Mouse (Mus musculus): ENCODE results near the gene Vps45.

- TF ChIP-seq CTCF (IDR thresholded peaks at IDR 0.05; ENCODE audit: borderline replicate concordance, control insufficient read depth, extremely low read depth, insufficient read depth, low read length, poor library complexity) = no peak
- no peak for TF ChIP-seq POLR2A (IDR thresholded peaks at IDR 0.05; ENCODE audit: control insufficient read depth, extremely low read depth, insufficient read depth, low read length, poor library complexity)
Measured at GRCm38 (mm10) chr3:95990413-95990941, 67.8 kb downstream of the Vps45 start.

Measured in thymus, adult 2 months (tissue).